Mouse (Mus musculus) kidney, embryonic 16.5 days (tissue): ENCODE measurements around the gene Gm10642. TPM values are rescaled to one million over a fixed set of nuclear protein-coding genes. Genes with fewer than 3 reads are reported as not detected.

Experiments
- ATAC-seq: fragments of 200-750 bp; cut with Nextera tagmentation; 2 replicates; pipeline ENCODE4 v1.8.0; 2017; ENCODE audit warnings: moderate TSS enrichment; ENCODE audit not compliant: low FRiP score, low TSS enrichment
- H3K27ac ChIP-seq: fragments of 300-500 bp; sonication (generic); 2 replicates; pipeline ENCODE4 v1.5.1; 2014; ENCODE audit warnings: low read length
- H3K27me3 ChIP-seq: fragments of 300-500 bp; sonication (generic); 2 replicates; pipeline ENCODE4 v1.6.1; 2014; ENCODE audit warnings: low read length, control low read depth, mixed read lengths; ENCODE audit not compliant: insufficient read depth
- H3K36me3 ChIP-seq: fragments of 300-500 bp; sonication (generic); 2 replicates; pipeline ENCODE4 v1.6.1; 2014; ENCODE audit warnings: low read length, control low read depth, mixed read lengths; ENCODE audit not compliant: insufficient read depth
- H3K4me1 ChIP-seq: fragments of 300-500 bp; sonication (generic); 2 replicates; pipeline ENCODE4 v1.6.1; 2014; ENCODE audit warnings: low read length, control low read depth, mixed read lengths; ENCODE audit not compliant: insufficient read depth
- H3K4me2 ChIP-seq: fragments of 300-500 bp; sonication (generic); replicated peaks from 2 replicates; pipeline ENCODE4 v1.6.1; 2014; ENCODE audit warnings: low read depth, low read length
- H3K4me3 ChIP-seq: fragments of 300-500 bp; sonication (generic); 2 replicates; pipeline ENCODE4 v1.5.1; 2014; ENCODE audit warnings: mild to moderate bottlenecking, low read length
- H3K9ac ChIP-seq: fragments of 300-500 bp; sonication (generic); replicated peaks from 2 replicates; pipeline ENCODE4 v1.6.1; 2014; ENCODE audit warnings: low read length
- H3K9me3 ChIP-seq: fragments of 300-500 bp; sonication (generic); 2 replicates; pipeline ENCODE4 v1.6.1; 2016; ENCODE audit warnings: low read length, control low read depth
- WGBS: fragments of 180-500 bp; shearing (Covaris S2); extraction: QIAGEN DNeasy Blood & Tissue Kit; methylation state at CpG from one replicate; pipeline ENCODE4 v1.1.7; 2014; 5-methylcytosine and 5-hydroxymethylcytosine counted together
- polyA plus RNA-seq: library from polyadenylated mRNA; unstranded; fragments of >200 nt; fragmentation: Nextera tagmentation; extraction: Ambion mirVana; gene quantifications from 2 replicates; pipeline ENCODE4 v1.2.1, GENCODE M21; 2015

Gm10642 gene
- 0.17 and 0.36 TPM in 2 replicates for polyA plus RNA-seq

DNA sequence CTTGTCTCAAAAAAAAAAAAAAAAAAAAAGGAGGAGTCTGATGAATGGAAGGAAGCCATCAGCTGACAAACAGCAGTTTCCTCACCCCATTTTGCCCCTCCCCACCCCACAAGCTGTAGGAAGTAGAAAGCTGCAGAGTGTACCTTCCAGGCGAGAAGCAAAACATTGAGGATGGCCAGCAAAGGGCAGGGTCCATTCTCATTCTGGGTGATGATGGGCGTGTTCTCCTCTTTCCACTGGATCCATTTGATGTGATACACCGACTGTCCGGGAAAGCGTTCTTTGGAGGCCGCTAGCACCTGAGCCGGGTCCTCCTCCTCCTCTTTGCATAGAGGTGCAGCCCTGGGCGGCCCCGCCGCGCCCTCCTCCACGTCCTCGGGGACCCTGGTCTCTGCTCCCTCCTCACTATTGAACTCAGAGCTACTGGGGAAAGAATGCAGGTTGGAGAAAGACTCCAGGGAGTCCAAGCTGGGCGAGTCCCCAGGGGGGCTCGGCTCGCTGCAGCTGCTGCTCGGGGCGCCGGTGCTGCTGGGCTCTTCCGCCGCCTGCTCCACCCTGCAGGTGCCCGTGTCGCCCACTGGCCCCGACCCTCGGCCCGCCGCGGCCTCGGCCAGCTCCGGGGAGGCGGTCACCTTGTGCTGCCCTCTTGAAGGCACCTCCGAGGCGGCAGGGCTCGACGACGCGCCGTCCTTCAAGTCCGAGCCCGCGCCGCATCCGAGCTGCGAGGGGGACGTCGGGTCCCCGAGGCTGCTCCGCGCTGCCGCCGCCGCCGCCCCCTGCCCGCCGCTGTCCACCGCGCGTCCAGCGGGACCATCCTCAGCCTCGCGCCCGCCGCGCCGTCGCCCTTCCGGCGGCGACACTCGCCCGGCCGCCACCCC lies at the start of gene Gm10642:
Gene Gm10642, plus strand, starts transcription at position 122 of the 878 bp plus-strand sequence.
- WGBS = under 1% methylated on average over 57 of the region's 72 CpGs
- peak within 1 kb of the TSS; percentile 92 for H3K4me3 ChIP-seq

DNA sequence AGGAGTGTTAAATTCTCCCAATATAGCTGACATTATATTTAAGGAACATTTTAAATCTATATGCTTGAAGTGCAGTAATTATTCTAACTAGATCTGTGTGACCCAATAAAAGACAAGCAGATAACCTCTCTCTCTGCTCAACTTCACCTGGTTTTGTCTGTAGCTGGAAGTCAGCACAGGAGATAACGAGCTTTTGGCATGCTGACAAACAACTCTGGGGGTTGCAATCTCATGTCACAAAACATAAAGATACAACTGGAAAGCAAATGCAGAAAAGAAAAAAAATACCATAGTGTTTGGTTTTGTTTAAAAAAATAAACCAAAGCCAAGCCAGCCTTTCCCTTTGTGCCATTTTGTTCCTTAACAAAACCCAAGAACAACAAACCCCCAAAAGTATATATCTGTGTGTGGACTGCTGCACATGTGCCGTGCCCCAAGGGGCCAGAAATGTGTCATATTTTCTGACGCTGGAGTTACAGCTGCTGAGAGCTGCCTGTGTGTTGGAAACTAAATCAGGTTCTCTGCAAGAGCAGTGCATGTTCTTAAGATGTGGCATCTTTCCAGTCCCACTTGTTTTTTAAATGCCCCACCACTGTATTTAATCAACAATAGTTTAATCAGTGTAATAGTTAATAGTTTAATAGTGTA lies 44.9 kb upstream of the Gm10642 start:
- Histone ChIP-seq H3K27ac (no peak overlapping the region), H3K4me1 (no peaks in the 10 kb centered on the region)
- ATAC-seq = no peak

More for the DNA sequence above, at the start of gene Gm10642:
- Histone ChIP-seq H3K4me2 (peak within 1 kb of the TSS; percentile 89), H3K36me3 (no peaks in the 10 kb centered on the region), H3K9ac (peak within 1 kb of the TSS; percentile 91), H3K4me1 (peaks cover 22% of the 10 kb centered on the region), H3K27ac (peak within 1 kb of the TSS; percentile 97), H3K9me3 (no peaks in the 10 kb centered on the region), H3K27me3 (no peaks in the 10 kb centered on the region)
- ATAC-seq = peak; percentile 74

DNA sequence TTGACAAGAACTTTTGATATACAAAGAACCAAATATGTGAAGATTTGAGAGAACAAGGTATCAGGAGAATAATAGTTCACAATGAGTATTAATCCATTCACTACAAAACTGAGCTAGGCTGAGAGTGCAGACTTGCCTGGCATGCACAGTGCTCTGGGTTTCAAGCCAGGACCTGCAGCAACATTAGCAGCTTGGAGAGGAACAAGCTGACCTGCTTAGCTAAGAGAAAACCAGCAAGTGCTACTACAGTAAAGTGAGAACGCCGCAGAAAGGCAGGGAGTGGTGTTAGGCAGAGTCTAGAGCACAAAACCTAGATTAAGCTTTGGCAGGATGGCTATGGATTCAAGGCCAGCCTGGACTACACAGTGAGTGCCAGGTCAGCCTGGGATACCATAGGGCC lies 26.3 kb upstream of the Gm10642 start:
- ATAC-seq = no peak
- Histone ChIP-seq H3K27ac (no peak overlapping the region), H3K4me3 (no peak overlapping the region), H3K9me3 (no peaks in the 10 kb centered on the region), H3K9ac (no peak overlapping the region), H3K36me3 (no peaks in the 10 kb centered on the region), H3K4me1 (no peaks in the 10 kb centered on the region), H3K4me2 (no peak overlapping the region), H3K27me3 (no peaks in the 10 kb centered on the region)
- WGBS = 90% methylated on average over 2 of the region's 2 CpGs

More for the DNA sequence above, 44.9 kb upstream of the Gm10642 start:
- Histone ChIP-seq H3K36me3 (peaks cover 7% of the 10 kb centered on the region; the same call in 1 of the 2 replicates), H3K9me3 (no peaks in the 10 kb centered on the region), H3K9ac (no peak overlapping the region), H3K4me2 (no peak overlapping the region), H3K4me3 (no peak overlapping the region), H3K27me3 (no peaks in the 10 kb centered on the region)
- WGBS = 73% methylated on average over 3 of the region's 3 CpGs

DNA sequence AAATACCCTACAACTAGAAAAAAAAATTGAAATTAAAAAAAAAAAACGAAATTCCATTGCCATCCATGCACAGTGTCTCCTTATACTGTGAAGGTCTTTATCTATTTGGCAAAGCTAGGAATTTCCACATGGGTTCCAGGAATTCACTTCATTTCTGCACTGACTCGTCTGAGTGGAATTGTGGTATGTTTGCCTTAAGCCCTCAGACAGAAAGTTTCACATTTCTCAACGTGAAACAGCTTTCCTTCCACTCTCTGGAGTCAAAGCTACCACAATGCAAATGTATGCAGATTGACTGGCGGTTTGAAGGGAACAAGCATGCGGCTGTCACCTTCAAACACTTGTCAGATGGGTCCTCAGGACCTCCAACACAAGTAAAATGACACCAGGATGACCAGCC lies 24.4 kb upstream of the Gm10642 start:
- no peak overlapping the region for H3K27ac ChIP-seq
- H3K9ac ChIP-seq = no peak overlapping the region
- no peaks in the 10 kb centered on the region for H3K9me3 ChIP-seq
- no peaks in the 10 kb centered on the region for H3K27me3 ChIP-seq
- H3K4me2 ChIP-seq = no peak overlapping the region
- H3K4me3 ChIP-seq = no peak overlapping the region
- 20% methylated on average over 5 of the region's 5 CpGs for WGBS
- no peaks in the 10 kb centered on the region for H3K4me1 ChIP-seq
- ATAC-seq = no peak
- H3K36me3 ChIP-seq = no peaks in the 10 kb centered on the region

DNA sequence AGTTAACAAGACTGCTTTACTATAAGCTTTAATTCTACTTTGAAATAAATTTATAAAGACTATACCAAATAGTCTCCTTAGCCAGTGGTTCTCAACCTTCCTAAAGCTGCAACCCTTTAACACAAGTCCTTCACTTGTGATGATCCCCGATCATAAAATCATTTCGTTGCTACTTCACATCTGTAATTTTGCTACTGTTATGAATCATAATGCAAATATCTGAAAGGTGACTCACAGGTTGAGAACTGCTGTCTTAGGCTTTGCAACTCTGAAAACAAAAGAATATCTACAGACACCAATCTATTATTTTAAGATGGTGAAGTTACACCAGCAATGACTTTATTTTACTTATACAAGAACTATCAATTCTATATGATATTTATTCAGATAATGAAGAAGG lies 19.3 kb upstream of the Gm10642 start:
- Histone ChIP-seq H3K4me1 (no peaks in the 10 kb centered on the region), H3K36me3 (no peaks in the 10 kb centered on the region), H3K9ac (no peak overlapping the region), H3K4me2 (no peak overlapping the region), H3K9me3 (no peaks in the 10 kb centered on the region), H3K4me3 (no peak overlapping the region), H3K27ac (no peak overlapping the region), H3K27me3 (no peaks in the 10 kb centered on the region)
- 91% methylated on average over 2 of the region's 2 CpGs for WGBS
- ATAC-seq = no peak

DNA sequence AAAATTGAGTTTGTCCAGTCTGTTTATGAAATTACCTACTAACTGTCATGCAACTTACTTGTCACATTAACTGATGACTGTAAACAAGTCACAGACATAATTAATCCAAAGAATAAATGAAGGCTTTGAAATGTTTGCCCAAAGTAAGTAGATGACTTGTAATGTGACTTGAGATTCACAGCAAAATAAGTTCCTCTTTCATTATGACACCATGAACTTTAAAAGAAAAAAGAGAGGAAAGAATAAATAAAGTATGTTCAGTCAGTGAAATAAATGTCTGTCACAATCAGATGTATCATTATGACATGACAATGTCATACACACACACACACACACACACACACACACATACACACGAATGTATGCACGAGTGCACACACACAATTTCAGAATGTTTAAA lies 5.8 kb upstream of the Gm10642 start:
- ATAC-seq = no peak

DNA sequence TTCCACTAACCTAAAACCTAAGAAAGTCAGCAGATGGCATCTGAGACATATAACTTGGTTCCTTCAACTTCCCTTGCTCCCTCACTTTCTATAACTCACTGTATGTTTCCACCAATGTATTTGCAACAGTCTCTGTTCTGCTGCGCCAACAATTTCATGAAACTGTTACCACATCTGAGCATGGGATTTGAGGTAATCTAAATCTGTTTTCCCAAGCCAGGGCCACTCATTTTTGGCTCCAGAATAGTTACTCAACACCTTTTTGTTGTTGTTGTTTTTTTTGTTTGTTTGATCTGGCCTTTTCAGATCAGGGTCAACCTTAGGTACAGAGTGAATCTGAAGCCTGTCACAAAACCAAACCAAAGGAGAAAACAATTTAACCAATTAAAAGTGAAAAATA lies 5.1 kb upstream of the Gm10642 start:
- H3K9me3 ChIP-seq = no peaks in the 10 kb centered on the region
- WGBS = 84% methylated on average over 1 of the region's 1 CpGs
- 0 out of 2 replicates have a peak, but pooled peaks cover 4% of the 10 kb centered on the region for H3K36me3 ChIP-seq
- no peak overlapping the region for H3K9ac ChIP-seq
- H3K4me2 ChIP-seq = no peak overlapping the region
- no peak for ATAC-seq
- H3K4me1 ChIP-seq = peaks cover 22% of the 10 kb centered on the region
- no peaks in the 10 kb centered on the region for H3K27me3 ChIP-seq
- no peak overlapping the region for H3K4me3 ChIP-seq
- no peak overlapping the region for H3K27ac ChIP-seq

More for the DNA sequence above, 5.8 kb upstream of the Gm10642 start:
- WGBS = 72% methylated on average over 2 of the region's 2 CpGs
- 0 out of 2 replicates have a peak, but pooled peaks cover 4% of the 10 kb centered on the region for H3K36me3 ChIP-seq
- no peak overlapping the region for H3K4me2 ChIP-seq
- no peaks in the 10 kb centered on the region for H3K9me3 ChIP-seq
- H3K4me3 ChIP-seq = no peak overlapping the region
- no peak overlapping the region for H3K27ac ChIP-seq
- no peaks in the 10 kb centered on the region for H3K27me3 ChIP-seq
- no peak overlapping the region for H3K9ac ChIP-seq
- peaks cover 22% of the 10 kb centered on the region for H3K4me1 ChIP-seq

DNA sequence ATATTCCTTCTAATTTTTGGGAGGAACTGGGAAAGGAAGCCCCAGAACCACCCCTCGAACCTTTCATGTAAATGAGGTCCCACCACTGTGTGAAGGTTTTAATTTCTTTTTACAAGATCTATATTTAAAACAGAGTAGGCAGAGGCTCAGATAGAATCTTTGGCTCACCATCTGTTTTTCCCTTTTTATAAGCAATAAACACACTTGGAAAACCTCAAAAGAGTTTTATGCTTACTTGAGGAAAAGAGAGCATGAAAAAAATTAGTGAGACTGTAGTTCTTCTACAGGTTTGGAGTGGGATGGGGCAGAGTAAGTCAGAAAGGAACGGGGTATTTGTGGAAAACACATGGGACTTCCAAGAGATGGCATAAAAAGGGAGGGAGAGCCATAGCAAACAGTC lies 3.8 kb upstream of the Gm10642 start:
- no peak for ATAC-seq
- no peak overlapping the region for H3K4me3 ChIP-seq
- peaks cover 22% of the 10 kb centered on the region for H3K4me1 ChIP-seq
- H3K9me3 ChIP-seq = no peaks in the 10 kb centered on the region
- no peaks in the 10 kb centered on the region for H3K27me3 ChIP-seq
- H3K36me3 ChIP-seq = 0 out of 2 replicates have a peak, but pooled peaks cover 4% of the 10 kb centered on the region
- 60% methylated on average over 2 of the region's 2 CpGs for WGBS
- no peak overlapping the region for H3K27ac ChIP-seq
- H3K4me2 ChIP-seq = no peak overlapping the region
- no peak overlapping the region for H3K9ac ChIP-seq

DNA sequence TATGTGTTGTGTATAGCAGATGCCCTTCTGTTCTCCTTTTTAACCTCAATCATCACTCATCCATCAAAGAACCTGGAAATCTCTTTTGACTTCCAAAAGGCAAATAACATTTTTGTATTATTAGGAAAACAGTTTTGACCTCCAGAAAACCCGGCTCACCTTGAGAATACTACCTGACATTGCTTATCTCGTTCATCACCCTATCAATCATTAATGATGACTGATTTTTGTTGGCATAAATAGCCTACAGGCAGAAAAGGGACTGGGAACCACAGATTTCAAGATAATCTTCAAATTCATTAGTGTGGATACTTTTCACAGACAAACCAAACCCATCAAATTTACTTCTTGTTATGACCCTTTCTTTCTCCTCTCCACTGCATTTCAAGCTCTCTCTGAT lies 2.2 kb upstream of the Gm10642 start:
- no peak overlapping the region for H3K4me3 ChIP-seq

More for the DNA sequence above, 2.2 kb upstream of the Gm10642 start:
- H3K9ac ChIP-seq = no peak overlapping the region
- H3K36me3 ChIP-seq = 0 out of 2 replicates have a peak, but pooled peaks cover 4% of the 10 kb centered on the region
- WGBS = 63% methylated on average over 2 of the region's 2 CpGs
- H3K9me3 ChIP-seq = no peaks in the 10 kb centered on the region
- peaks cover 22% of the 10 kb centered on the region for H3K4me1 ChIP-seq
- H3K27me3 ChIP-seq = no peaks in the 10 kb centered on the region
- ATAC-seq = no peak
- peak overlapping the region; percentile 29; the same call in 1 of the 2 replicates for H3K27ac ChIP-seq
- H3K4me2 ChIP-seq = peak overlapping the region; percentile 21
